Mouse (Mus musculus) ES-E14 (cell line): ENCODE data around the gene Per3.
A peak's percentile ranks its signal among the peaks of the same experiment; 100 is the strongest.

Experiments
- CHD2 ChIP-seq: IDR thresholded peaks from 2 replicates; pipeline ENCODE4 v1.6.1; 2014; ENCODE audit warnings: mild to moderate bottlenecking, low read depth, low read length, inconsistent platforms
- HCFC1 ChIP-seq: IDR thresholded peaks from 2 replicates; pipeline ENCODE4 v1.6.1; 2012; ENCODE audit warnings: low read length, inconsistent platforms, borderline replicate concordance; ENCODE audit not compliant: insufficient read depth
- ZC3H11A ChIP-seq: IDR thresholded peaks from 2 replicates; pipeline ENCODE4 v1.6.1; 2012; ENCODE audit warnings: low read depth, mild to moderate bottlenecking, inconsistent platforms, low read length, borderline replicate concordance

DNA sequence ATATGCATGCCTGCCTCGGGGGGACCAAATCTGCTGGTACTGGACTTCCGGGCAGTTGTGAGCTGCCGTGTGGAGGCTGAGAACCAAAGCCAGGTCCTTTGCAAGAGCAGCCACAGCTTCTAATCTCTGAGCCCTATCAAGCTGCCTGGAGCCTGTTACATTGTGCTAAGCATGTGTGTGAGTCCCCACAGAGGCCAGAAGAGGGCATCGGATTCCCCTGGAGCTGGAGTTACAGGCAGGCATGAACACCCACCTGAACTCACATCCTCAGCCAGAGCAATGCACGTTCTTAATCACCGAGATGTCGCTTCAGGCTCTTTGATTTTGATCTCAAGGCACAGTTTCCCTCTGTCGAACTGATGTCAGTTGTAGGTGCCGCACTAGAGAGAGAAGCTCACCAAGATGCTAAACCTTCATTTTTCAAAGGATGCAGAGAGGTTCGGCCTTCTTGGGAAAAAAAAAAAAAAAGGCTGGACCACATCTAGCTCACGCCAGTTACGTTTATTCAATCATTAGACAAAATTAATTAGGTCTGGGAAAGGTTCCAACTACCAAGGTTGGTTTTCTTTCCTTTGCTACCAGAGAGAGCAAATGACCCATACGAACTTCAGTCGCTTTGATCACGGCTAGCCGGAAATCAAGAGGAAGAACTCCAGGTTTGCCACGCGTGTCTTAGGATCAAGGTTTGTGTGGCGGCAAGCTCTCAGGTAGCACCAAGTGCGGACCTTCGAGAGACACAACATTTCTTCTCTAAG is 66.1 kb downstream of the Per3 start:
- TF ChIP-seq HCFC1: 0 out of 2 replicates have a peak, but pooled peaks have one; percentile 12
- no peak for TF ChIP-seq ZC3H11A
- TF ChIP-seq CHD2: no peak
